Mouse (Mus musculus) testis, adult 2 months (tissue): ENCODE data around the gene Nr5a2. TPM values are rescaled to one million over a fixed set of nuclear protein-coding genes. Genes with fewer than 3 reads are reported as not detected.

Source experiments
- H3K27ac ChIP-seq: fragments of 200-500 bp; 2 replicates; pipeline ENCODE4 v1.5.1; 2012; ENCODE audit warnings: low read depth, low read length; ENCODE audit not compliant: control insufficient read depth, insufficient read depth
- H3K27me3 ChIP-seq: fragments of 200-500 bp; 2 replicates; pipeline ENCODE4 v1.6.1; 2012; ENCODE audit warnings: mild to moderate bottlenecking, low read length, moderate library complexity; ENCODE audit not compliant: control insufficient read depth, insufficient read depth
- H3K36me3 ChIP-seq: fragments of 200-500 bp; 2 replicates; pipeline ENCODE4 v1.6.1; 2012; ENCODE audit warnings: mild to moderate bottlenecking, low read length; ENCODE audit not compliant: control insufficient read depth, insufficient read depth
- H3K4me1 ChIP-seq: fragments of 200-500 bp; 2 replicates; pipeline ENCODE4 v1.6.1; 2012; ENCODE audit warnings: low read length; ENCODE audit not compliant: control insufficient read depth, insufficient read depth
- H3K4me3 ChIP-seq: fragments of 200-500 bp; 2 replicates; pipeline ENCODE4 v1.5.1; 2012; ENCODE audit warnings: low read depth, mild to moderate bottlenecking, low read length, moderate library complexity, mixed read lengths; ENCODE audit not compliant: control insufficient read depth
- CTCF ChIP-seq: fragments of 200-500 bp; IDR thresholded peaks from 2 replicates; pipeline ENCODE4 v1.5.1; 2012; ENCODE audit warnings: low read depth, mild to moderate bottlenecking, inconsistent platforms, low read length, moderate library complexity; ENCODE audit not compliant: control insufficient read depth, insufficient read depth, insufficient replicate concordance
- POLR2A ChIP-seq: fragments of 200-500 bp; IDR thresholded peaks from 2 replicates; pipeline ENCODE4 v1.6.1; 2012; ENCODE audit warnings: low read depth, mild to moderate bottlenecking, inconsistent platforms, low read length, moderate library complexity; ENCODE audit not compliant: control insufficient read depth
- polyA plus RNA-seq: library from polyadenylated mRNA; depleted of rRNA; stranded (reverse); fragments of >200 nt; gene quantifications from 2 replicates; pipeline ENCODE4 v1.2.3, GENCODE M21; 2012

The Nr5a2 gene
- polyA plus RNA-seq, 1 experiment, result 0.35 TPM

GRCm38 (mm10) chr1:136940603-136941002, 19.6 kb downstream of the Nr5a2 start:
- H3K27ac ChIP-seq, result no peak overlapping the region
- TF ChIP-seq CTCF, result no peak
- no peak for TF ChIP-seq POLR2A
- no peaks in the 10 kb centered on the region for H3K4me1 ChIP-seq
- H3K36me3 ChIP-seq, result no peaks in the 10 kb centered on the region
- no peaks in the 10 kb centered on the region for H3K27me3 ChIP-seq
- no peak overlapping the region for H3K4me3 ChIP-seq

- TF ChIP-seq CTCF, result no peak
- TF ChIP-seq POLR2A, result no peak
- H3K36me3 ChIP-seq, result no peaks in the 10 kb centered on the region
- no peaks in the 10 kb centered on the region for H3K27me3 ChIP-seq
- H3K27ac ChIP-seq, result no peak overlapping the region
- H3K4me1 ChIP-seq, result no peaks in the 10 kb centered on the region
- H3K4me3 ChIP-seq, result no peak overlapping the region
Observed at GRCm38 (mm10) chr1:136939220-136939619, 21.0 kb downstream of the Nr5a2 start.

- Histone ChIP-seq H3K4me1 (no peaks in the 10 kb centered on the region), H3K27ac (no peak overlapping the region), H3K36me3 (no peaks in the 10 kb centered on the region), H3K4me3 (no peak overlapping the region), H3K27me3 (no peaks in the 10 kb centered on the region)
- no peak for TF ChIP-seq POLR2A
- TF ChIP-seq CTCF, result no peak
Observed at GRCm38 (mm10) chr1:136935960-136936324, 24.3 kb downstream of the Nr5a2 start.

- TF ChIP-seq CTCF (no peak), POLR2A (no peak)
- H3K4me1 ChIP-seq, result no peaks in the 10 kb centered on the region
- no peak overlapping the region for H3K27ac ChIP-seq
- H3K36me3 ChIP-seq, result no peaks in the 10 kb centered on the region
- H3K27me3 ChIP-seq, result no peaks in the 10 kb centered on the region
- H3K4me3 ChIP-seq, result no peak overlapping the region
Observed at GRCm38 (mm10) chr1:136935316-136935959, 24.8 kb downstream of the Nr5a2 start.

- Histone ChIP-seq H3K27me3 (no peaks in the 10 kb centered on the region), H3K4me3 (no peak overlapping the region), H3K27ac (no peak overlapping the region), H3K36me3 (no peaks in the 10 kb centered on the region), H3K4me1 (no peaks in the 10 kb centered on the region)
- TF ChIP-seq POLR2A, result no peak
- no peak for TF ChIP-seq CTCF
Observed at GRCm38 (mm10) chr1:136934051-136934450, 26.2 kb downstream of the Nr5a2 start.

GRCm38 (mm10) chr1:136931026-136931425, 29.2 kb downstream of the Nr5a2 start:
- no peaks in the 10 kb centered on the region for H3K27me3 ChIP-seq
- no peak for TF ChIP-seq CTCF
- no peak for TF ChIP-seq POLR2A
- no peaks in the 10 kb centered on the region for H3K36me3 ChIP-seq
- no peak overlapping the region for H3K27ac ChIP-seq
- no peak overlapping the region for H3K4me3 ChIP-seq
- no peaks in the 10 kb centered on the region for H3K4me1 ChIP-seq

- Histone ChIP-seq H3K36me3 (no peaks in the 10 kb centered on the region), H3K4me3 (no peak overlapping the region), H3K4me1 (no peaks in the 10 kb centered on the region), H3K27me3 (no peaks in the 10 kb centered on the region), H3K27ac (no peak overlapping the region)
- TF ChIP-seq POLR2A, result no peak
- TF ChIP-seq CTCF, result no peak
Observed at GRCm38 (mm10) chr1:136929743-136930142, 30.5 kb downstream of the Nr5a2 start.
